Mouse (Mus musculus): ENCODE data around the gene Adcy5.

Adcy5 gene

GRCm38 (mm10) chr16:35156306-35156695 lies 1.6 kb downstream of the Adcy5 start:
- no peak for DNase-seq (ENCODE audit: low read depth, low spot score)

DNA sequence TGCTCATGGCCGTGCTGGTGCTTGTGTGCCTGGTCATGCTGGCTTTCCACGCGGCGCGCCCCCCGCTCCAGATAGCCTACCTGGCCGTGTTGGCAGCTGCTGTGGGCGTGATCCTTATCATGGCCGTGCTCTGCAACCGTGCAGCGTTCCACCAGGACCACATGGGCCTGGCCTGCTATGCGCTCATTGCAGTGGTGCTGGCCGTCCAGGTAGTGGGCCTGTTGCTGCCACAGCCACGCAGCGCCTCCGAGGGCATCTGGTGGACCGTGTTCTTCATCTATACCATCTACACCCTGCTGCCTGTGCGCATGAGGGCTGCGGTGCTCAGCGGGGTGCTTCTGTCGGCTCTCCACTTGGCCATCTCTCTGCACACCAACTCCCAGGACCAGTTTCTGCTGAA lies 2.2 kb downstream of the Adcy5 start:
- DNase-seq (ENCODE audit: low read depth, low spot score): no peak

DNA sequence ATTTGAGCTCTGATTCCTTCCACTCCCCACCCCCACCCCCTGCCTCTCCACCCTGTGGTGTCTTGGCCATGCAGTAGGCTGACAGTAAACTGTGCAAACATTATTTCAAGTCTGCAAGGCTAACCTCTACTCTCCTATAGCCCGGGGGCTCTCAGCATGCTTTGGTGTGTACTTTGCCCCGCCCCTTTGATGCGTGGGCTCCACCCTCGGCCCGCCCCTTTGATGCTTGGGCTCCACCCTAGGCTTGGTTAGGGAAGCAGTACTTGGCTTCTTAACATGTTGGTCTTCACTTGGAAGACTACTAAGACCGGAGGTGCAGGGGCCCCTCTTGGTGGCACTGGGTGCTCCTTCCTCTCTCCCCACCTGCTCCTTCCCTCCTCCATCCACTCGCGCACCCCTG lies 4.9 kb downstream of the Adcy5 start:
- DNase-seq (ENCODE audit: low read depth, low spot score): no peak

DNA sequence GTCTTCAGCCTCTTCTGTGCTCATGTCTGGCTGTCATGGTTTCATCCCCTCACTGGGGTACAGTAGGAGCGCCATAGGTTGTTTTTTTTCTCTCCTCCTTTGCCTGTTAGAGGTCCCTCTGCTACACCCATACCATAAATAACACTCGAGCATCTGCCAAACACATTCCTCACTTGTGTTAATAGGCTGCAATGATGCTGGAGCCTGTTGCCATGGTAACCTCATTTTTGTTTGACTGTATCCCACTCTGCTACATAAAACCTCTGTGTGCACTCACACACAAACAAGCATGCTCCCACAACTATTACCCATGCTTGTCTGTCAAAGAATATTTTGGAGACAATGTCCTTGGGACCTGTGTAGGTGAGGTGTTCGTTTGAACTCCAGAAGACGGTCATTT lies 5.3 kb downstream of the Adcy5 start:
- peak; percentile 85 for DNase-seq (ENCODE audit: low read depth, low spot score)

DNA sequence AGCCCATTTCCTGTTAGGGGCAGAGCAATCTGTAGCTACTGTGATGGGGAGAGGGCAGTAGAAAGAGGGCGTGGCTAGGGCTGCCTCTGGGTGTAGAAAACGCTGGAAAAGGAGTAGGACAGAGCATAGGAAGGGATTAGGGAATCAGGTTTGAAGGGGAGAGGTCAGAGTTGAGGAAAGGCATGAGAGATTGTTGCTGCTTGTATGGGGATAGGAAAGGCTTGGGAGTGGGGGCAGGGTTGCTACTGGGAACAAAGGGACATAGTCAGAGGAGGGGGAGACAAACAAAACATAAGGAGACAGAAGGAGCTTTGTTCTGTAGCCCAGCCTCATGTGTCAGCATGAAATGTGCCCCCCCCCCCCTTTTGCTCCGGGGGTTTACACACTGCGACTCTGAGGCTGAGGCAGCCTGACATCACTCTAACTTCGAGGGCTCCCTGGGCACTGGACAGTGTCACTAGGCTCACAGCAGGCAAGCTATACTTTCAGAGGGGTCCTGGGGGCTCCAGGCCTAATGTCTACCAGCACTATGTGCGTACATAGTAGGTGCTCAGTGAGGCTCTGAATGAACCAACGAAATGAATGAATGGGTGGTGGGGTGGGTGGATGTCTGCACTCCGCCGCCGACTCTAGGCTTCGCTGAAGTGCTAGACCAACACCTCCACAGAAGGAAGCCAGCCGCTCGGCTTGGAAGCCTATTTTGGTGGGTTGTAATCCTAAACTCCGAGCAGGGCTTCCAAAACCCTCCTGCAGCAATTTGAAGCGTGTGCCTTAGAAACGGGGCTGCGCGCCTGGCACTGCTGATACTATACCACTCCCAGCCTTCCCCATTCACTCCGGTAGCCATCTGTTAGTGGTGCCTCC lies 9.9 kb downstream of the Adcy5 start:
- peak; percentile 70 for DNase-seq (ENCODE audit: low read depth, low spot score)

GRCm38 (mm10) chr16:35165361-35165760 lies 10.7 kb downstream of the Adcy5 start:
- no peak for DNase-seq (ENCODE audit: low read depth, low spot score)

GRCm38 (mm10) chr16:35165788-35166187 lies 11.1 kb downstream of the Adcy5 start:
- no peak for DNase-seq (ENCODE audit: low read depth, low spot score)

DNA sequence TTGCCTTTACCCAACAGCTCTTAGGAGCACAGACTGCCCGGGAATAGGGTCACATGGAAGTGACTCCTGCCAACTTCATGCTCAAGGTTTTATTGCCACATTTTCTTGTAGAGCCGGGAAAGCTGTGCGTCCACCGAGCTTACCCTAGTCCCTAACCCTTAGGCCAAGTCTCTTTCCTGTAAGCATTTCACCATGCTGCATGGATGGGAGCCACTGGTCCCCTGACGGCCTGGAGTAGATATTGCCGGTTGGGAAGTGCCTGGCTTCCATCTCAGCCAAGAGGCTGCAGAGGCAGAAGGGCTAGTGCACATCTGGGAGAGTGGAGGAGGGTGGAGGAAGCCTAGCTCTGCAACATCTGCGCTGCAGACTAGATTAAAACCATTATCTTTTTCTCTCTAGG lies 14.8 kb downstream of the Adcy5 start:
- DNase-seq (ENCODE audit: low read depth, low spot score): no peak

- DNase-seq (ENCODE audit: low read depth, low spot score): no peak
Measured at GRCm38 (mm10) chr16:35172195-35172594, 17.5 kb downstream of the Adcy5 start.

- no peak for DNase-seq (ENCODE audit: low read depth, low spot score)
Measured at GRCm38 (mm10) chr16:35178516-35178915, 23.8 kb downstream of the Adcy5 start.

GRCm38 (mm10) chr16:35179082-35179481 lies 24.4 kb downstream of the Adcy5 start:
- no peak for DNase-seq (ENCODE audit: low read depth, low spot score)

GRCm38 (mm10) chr16:35183161-35183560 lies 28.5 kb downstream of the Adcy5 start:
- no peak for DNase-seq (ENCODE audit: low read depth, low spot score)

- no peak for DNase-seq (ENCODE audit: low read depth, low spot score)
Measured at GRCm38 (mm10) chr16:35188111-35188510, 33.4 kb downstream of the Adcy5 start.

- no peak for DNase-seq (ENCODE audit: low read depth, low spot score)
Measured at GRCm38 (mm10) chr16:35189420-35190141, 34.9 kb downstream of the Adcy5 start.

GRCm38 (mm10) chr16:35190777-35191176 lies 36.1 kb downstream of the Adcy5 start:
- DNase-seq (ENCODE audit: low read depth, low spot score): no peak

DNA sequence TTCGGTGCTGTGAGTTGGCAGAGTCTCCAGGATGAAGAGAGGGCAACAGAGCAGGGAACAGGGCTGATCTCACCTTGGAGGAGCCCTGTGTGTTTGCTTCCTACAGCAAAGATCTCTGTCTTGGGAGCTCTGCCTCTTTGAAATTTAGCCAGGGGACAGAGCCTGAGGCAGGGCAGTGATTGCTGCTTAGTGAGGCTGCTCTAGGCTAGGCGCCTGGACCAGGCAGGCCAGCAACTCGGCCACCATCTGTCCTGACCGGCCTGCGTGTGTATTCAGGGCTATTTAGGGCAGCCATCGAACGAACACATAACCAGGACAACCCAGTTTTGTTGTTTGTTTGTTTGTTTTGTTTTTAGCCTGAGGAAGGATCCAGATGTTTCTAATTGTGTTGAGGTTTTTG lies 36.6 kb downstream of the Adcy5 start:
- DNase-seq (ENCODE audit: low read depth, low spot score): no peak

DNA sequence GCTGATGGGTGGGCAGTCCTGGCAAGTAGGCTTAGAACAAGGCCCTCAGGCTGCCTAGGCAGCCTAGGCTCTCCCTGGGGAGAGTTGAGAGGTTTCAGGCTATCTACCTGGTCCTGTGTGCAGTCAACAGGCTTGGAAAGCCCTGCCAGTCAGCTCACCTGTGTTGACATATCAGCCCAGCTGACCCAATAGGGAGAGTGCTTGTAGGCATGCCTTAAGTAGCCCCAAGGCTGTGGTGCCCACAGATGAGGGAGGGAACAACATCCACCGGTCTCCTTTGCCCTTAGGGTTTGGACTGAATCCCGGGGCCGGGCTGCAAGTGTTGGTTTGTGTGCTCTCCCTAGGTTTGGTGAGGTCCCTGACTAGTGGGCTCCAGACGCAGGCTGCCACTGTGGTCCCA lies 37.8 kb downstream of the Adcy5 start:
- DNase-seq (ENCODE audit: low read depth, low spot score): no peak

DNA sequence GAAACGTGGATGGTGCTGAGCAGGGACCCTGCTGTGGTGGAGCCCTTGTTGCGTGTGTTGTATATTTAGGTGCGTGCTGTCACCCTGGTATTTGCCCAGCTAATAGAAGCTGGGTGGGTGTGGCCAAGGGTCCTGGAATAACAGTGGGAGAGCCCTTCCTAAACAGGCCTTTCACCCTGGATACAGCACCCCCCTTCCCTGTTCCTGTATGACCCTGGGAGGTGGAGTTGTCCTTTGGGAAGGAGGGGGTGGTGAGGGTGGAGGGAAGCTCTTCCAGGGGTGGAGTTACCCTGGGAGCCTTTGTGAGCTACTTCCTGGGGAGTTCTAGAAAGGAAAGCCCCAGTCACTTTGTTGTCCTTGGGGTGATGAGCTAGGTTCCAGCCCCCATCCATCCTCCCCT lies 38.7 kb downstream of the Adcy5 start:
- no peak for DNase-seq (ENCODE audit: low read depth, low spot score)

- DNase-seq (ENCODE audit: low read depth, low spot score): no peak
Measured at GRCm38 (mm10) chr16:35199721-35200431, 45.2 kb downstream of the Adcy5 start.

DNA sequence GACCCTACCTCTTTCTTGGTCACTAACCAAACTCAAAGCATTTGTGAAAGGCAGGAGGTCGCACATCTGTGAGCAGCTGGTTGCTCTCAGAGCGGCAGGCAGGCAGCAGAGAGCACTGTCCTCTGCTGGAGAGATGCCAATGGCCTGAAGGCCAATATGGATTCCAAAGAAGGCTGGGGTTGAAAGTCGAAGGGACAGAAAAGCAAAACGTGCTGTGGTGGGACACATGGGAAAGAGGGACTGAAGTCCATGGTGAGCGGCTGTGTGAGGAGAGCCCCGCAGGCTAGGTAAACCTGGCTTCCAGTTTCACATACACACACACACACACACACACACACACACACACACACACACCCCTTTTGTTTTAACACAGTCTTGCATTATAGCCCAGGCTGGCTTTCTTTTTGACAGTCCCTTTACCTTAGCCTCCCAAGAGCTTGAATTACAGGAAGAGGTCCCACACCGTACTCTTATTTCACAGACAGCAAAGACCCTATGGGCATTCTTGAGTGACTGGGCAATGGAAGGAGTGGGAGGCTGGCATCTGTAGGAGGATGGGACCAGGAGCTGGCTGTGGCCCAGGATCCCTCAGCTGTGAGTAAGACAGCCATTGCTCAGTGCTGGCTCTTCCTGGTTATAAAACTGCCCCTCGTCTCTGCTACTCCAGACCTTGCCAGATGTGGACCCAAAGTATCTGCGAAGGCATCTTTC lies 45.9 kb downstream of the Adcy5 start:
- no peak for DNase-seq (ENCODE audit: low read depth, low spot score)

- DNase-seq (ENCODE audit: low read depth, low spot score): no peak
Measured at GRCm38 (mm10) chr16:35201281-35201680, 46.6 kb downstream of the Adcy5 start.

GRCm38 (mm10) chr16:35203511-35203910 lies 48.8 kb downstream of the Adcy5 start:
- no peak for DNase-seq (ENCODE audit: low read depth, low spot score)

Measured in telencephalon, adult 2 months (tissue).